Mouse (Mus musculus): ENCODE data around the gene Foxa2. TPM values are rescaled to one million over a fixed set of nuclear protein-coding genes. Genes with fewer than 3 reads are reported as not detected.

The Foxa2 gene
- total and polyA plus RNA-seq, 2 experiments from 2014 or later: not detected

GRCm38 (mm10) chr2:147993821-147994220 lies 52.9 kb downstream of the Foxa2 start:
- no peak for ATAC-seq (ENCODE audit: insufficient read depth, low read depth)
- TF ChIP-seq CTCF (IDR thresholded peaks at IDR 0.05; ENCODE audit: low read depth) (no peak), EP300 (IDR thresholded peaks at IDR 0.05; ENCODE audit: low read depth) (no peak)
- WGBS: 29% methylated on average over 4 of the region's 4 CpGs

GRCm38 (mm10) chr2:147992935-147993679 lies 53.7 kb downstream of the Foxa2 start:
- Histone ChIP-seq H3K27me3 (ENCODE audit: control insufficient read depth, insufficient read depth, low read length) (no peaks in the 10 kb centered on the region), H3K27ac (ENCODE audit: low read depth) (no peak overlapping the region), H3K9ac (replicated peaks; ENCODE audit: low read depth, low read length) (no peak overlapping the region), H3K4me2 (ENCODE audit: low read depth, low read length) (no peak overlapping the region), H3K4me3 (ENCODE audit: low read depth, low read length) (no peak overlapping the region), H3K36me3 (replicated peaks; ENCODE audit: control insufficient read depth, insufficient read depth, low read length) (no peaks in the 10 kb centered on the region), H3K9me3 (replicated peaks; ENCODE audit: control insufficient read depth, low read length) (no peaks in the 10 kb centered on the region), H3K4me1 (ENCODE audit: control insufficient read depth, insufficient read depth) (no peaks in the 10 kb centered on the region)
- 84% methylated on average over 10 of the region's 10 CpGs for WGBS
- TF ChIP-seq CTCF (IDR thresholded peaks at IDR 0.05; ENCODE audit: low read depth): no peak
- no peak for TF ChIP-seq EP300 (IDR thresholded peaks at IDR 0.05; ENCODE audit: low read depth)
- DNase-seq (ENCODE audit: low spot score) (no peak), ATAC-seq (ENCODE audit: insufficient read depth, low read depth) (no peak)

More at GRCm38 (mm10) chr2:147993821-147994220, 52.9 kb downstream of the Foxa2 start:
- no peaks in the 10 kb centered on the region for H3K4me1 ChIP-seq (ENCODE audit: control insufficient read depth, insufficient read depth)
- H3K9me3 ChIP-seq (replicated peaks; ENCODE audit: control insufficient read depth, low read length): no peaks in the 10 kb centered on the region
- no peak overlapping the region for H3K9ac ChIP-seq (replicated peaks; ENCODE audit: low read depth, low read length)
- H3K27me3 ChIP-seq (ENCODE audit: control insufficient read depth, insufficient read depth, low read length): no peaks in the 10 kb centered on the region
- no peak overlapping the region for H3K4me2 ChIP-seq (ENCODE audit: low read depth, low read length)
- no peak overlapping the region for H3K4me3 ChIP-seq (ENCODE audit: low read depth, low read length)
- no peak overlapping the region for H3K27ac ChIP-seq (ENCODE audit: low read depth)
- H3K36me3 ChIP-seq (replicated peaks; ENCODE audit: control insufficient read depth, insufficient read depth, low read length): no peaks in the 10 kb centered on the region
- DNase-seq (ENCODE audit: low spot score): no peak

Small RNA genes lying within 50 kb of the gene (microRNA-seq; reads per million reads assigned to microRNA genes)
- not detected for gene Gm27420
